Mouse (Mus musculus) lung, embryonic 14.5 days (tissue): ENCODE measurements around the gene Bcr. TPM values are rescaled to one million over a fixed set of nuclear protein-coding genes. Genes with fewer than 3 reads are reported as not detected.

Experiments
- ATAC-seq: fragments of 200-750 bp; cut with Nextera tagmentation; 2 replicates; pipeline ENCODE4 v1.8.0; 2017; ENCODE audit warnings: mild to moderate bottlenecking, moderate TSS enrichment, moderate library complexity; ENCODE audit not compliant: insufficient read depth
- DNase-seq: peaks from one replicate; pipeline ENCODE4 v3.0.0-alpha.2; 2015
- H3K27ac ChIP-seq: fragments of 300-500 bp; sonication (generic); 2 replicates; pipeline ENCODE4 v1.5.1; 2014; ENCODE audit warnings: low read depth, mild to moderate bottlenecking, moderate library complexity
- H3K27me3 ChIP-seq: fragments of 300-500 bp; sonication (generic); 2 replicates; pipeline ENCODE4 v1.6.1; 2014; ENCODE audit warnings: low read length, control low read depth; ENCODE audit not compliant: insufficient read depth
- H3K36me3 ChIP-seq: fragments of 300-500 bp; sonication (generic); 2 replicates; pipeline ENCODE4 v1.6.1; 2014; ENCODE audit warnings: control low read depth; ENCODE audit not compliant: insufficient read depth
- H3K4me1 ChIP-seq: fragments of 300-500 bp; sonication (generic); 2 replicates; pipeline ENCODE4 v1.6.1; 2014; ENCODE audit warnings: antibody characterized with exemption, control low read depth; ENCODE audit not compliant: insufficient read depth
- H3K4me2 ChIP-seq: fragments of 300-500 bp; sonication (generic); 2 replicates; pipeline ENCODE4 v1.6.1; 2014; ENCODE audit warnings: mild to moderate bottlenecking
- H3K4me3 ChIP-seq: fragments of 300-500 bp; sonication (generic); 2 replicates; pipeline ENCODE4 v1.5.1; 2014; ENCODE audit warnings: low read depth, low read length
- H3K9ac ChIP-seq: fragments of 300-500 bp; sonication (generic); 2 replicates; pipeline ENCODE4 v1.6.1; 2014
- H3K9me3 ChIP-seq: fragments of 300-500 bp; sonication (generic); 2 replicates; pipeline ENCODE4 v1.6.1; 2016; ENCODE audit warnings: low read depth, low read length, control low read depth
- CTCF ChIP-seq: IDR thresholded peaks from 2 replicates; pipeline ENCODE4 v1.5.1; 2016; ENCODE audit warnings: antibody characterized with exemption, low read depth
- WGBS: fragments of 180-500 bp; shearing (Covaris S2); extraction: QIAGEN DNeasy Blood & Tissue Kit; methylation state at CpG from one replicate; pipeline ENCODE4 v1.1.7; 2014; 5-methylcytosine and 5-hydroxymethylcytosine counted together
- polyA plus RNA-seq: library from polyadenylated mRNA; unstranded; fragments of >200 nt; fragmentation: Nextera tagmentation; extraction: Ambion mirVana; gene quantifications from 2 replicates; pipeline ENCODE4 v1.2.1, GENCODE M21; 2014

Gene Bcr
- polyA plus RNA-seq, 1 experiment from 2014 or later: 11.5 TPM

- peaks cover 19% of the 10 kb centered on the region; the same call in 1 of the 2 replicates for H3K36me3 ChIP-seq
- no peak for DNase-seq
- no peak overlapping the region for H3K27ac ChIP-seq
- H3K9me3 ChIP-seq: no peaks in the 10 kb centered on the region
- WGBS: 31% methylated on average over 7 of the region's 7 CpGs
- no peak overlapping the region for H3K9ac ChIP-seq
- H3K4me3 ChIP-seq: no peak overlapping the region
- 0 out of 2 replicates have a peak, but pooled peaks cover 2% of the 10 kb centered on the region for H3K4me1 ChIP-seq
- no peaks in the 10 kb centered on the region for H3K27me3 ChIP-seq
- ATAC-seq: no peak
- H3K4me2 ChIP-seq: no peak overlapping the region
- TF ChIP-seq CTCF: no peak
Measured at GRCm38 (mm10) chr10:75044459-75044858, 15.9 kb upstream of the Bcr start.

- 96% methylated on average over 15 of the region's 15 CpGs for WGBS
- H3K27ac ChIP-seq: no peak overlapping the region
Measured at GRCm38 (mm10) chr10:75045831-75046230, 14.6 kb upstream of the Bcr start.

DNA sequence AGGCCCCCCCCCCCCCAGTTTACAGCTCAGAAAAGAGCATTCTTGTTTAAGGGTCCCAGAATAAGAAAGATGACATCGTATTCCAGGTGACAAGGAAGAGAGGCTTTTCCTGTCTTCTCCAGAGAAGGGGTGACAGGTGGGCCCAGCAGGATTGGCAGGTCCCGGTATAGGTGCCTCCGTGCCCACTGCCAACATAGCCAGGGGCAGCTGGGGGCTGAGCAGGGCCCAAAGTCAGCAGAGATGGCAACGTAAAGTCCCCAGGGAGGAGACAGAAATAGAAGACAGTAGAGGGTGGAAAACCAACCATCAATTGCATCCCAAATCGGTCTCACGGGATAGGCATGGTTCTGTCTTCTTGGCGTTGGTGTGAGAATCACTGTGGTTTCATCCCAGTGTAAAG, 11.7 kb upstream of the Bcr start:
- 85% methylated on average over 7 of the region's 7 CpGs for WGBS
- no peak for ATAC-seq
- H3K27me3 ChIP-seq: no peaks in the 10 kb centered on the region
- peaks cover 15% of the 10 kb centered on the region; the same call in 1 of the 2 replicates for H3K36me3 ChIP-seq
- no peak for DNase-seq
- TF ChIP-seq CTCF: no peak
- no peak overlapping the region for H3K4me3 ChIP-seq
- no peaks in the 10 kb centered on the region for H3K9me3 ChIP-seq
- no peak overlapping the region for H3K9ac ChIP-seq
- H3K27ac ChIP-seq: no peak overlapping the region
- 0 out of 2 replicates have a peak, but pooled peaks cover 2% of the 10 kb centered on the region for H3K4me1 ChIP-seq
- no peak overlapping the region for H3K4me2 ChIP-seq

More at GRCm38 (mm10) chr10:75045831-75046230, 14.6 kb upstream of the Bcr start:
- TF ChIP-seq CTCF: no peak
- no peak for ATAC-seq
- Histone ChIP-seq H3K9me3 (no peaks in the 10 kb centered on the region), H3K4me2 (no peak overlapping the region), H3K36me3 (peaks cover 21% of the 10 kb centered on the region; the same call in 1 of the 2 replicates), H3K4me1 (0 out of 2 replicates have a peak, but pooled peaks cover 2% of the 10 kb centered on the region), H3K27me3 (no peaks in the 10 kb centered on the region), H3K9ac (no peak overlapping the region), H3K4me3 (no peak overlapping the region)
- no peak for DNase-seq

DNA sequence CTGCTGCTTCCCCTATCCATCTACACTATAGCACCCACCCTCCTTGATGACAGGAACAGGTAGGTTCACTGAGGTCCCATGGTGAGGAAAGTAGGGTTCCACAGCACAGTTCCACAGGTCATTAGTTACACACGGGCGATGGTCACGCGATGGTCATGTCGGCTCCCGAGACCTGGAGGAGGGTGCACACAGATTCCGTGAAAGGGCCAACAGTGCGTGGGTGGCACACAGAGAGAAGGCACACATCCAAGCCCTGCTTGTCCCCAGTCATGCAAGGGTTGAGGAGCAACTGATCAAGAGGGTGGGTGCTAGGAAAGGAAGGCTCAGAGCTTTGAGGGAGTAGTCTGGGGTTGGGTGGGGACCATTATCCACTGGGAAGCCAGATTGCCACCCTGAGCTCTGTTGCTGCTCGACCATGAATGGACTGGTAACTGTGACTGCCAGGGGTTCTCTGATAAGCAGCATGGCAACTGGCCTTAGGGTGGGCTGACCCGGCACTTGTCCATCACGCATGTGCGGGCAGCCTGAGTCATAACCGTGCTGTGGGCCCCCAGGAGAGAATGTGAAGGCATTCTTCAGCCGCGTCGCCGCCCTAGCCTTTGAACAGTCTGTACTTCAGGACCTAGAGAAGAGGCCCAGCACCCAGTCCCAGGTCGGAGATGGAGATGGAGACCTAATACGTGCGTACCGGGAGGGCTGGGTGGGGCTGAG, 8.9 kb upstream of the Bcr start:
- Histone ChIP-seq H3K9ac (no peak overlapping the region), H3K4me3 (no peak overlapping the region), H3K27me3 (no peaks in the 10 kb centered on the region), H3K4me1 (peaks cover 4% of the 10 kb centered on the region), H3K4me2 (no peak overlapping the region), H3K36me3 (0 out of 2 replicates have a peak, but pooled peaks cover 5% of the 10 kb centered on the region), H3K9me3 (no peaks in the 10 kb centered on the region), H3K27ac (no peak overlapping the region)
- DNase-seq: no peak
- 88% methylated on average over 21 of the region's 21 CpGs for WGBS
- TF ChIP-seq CTCF: no peak
- ATAC-seq: no peak

- no peak for TF ChIP-seq CTCF
- H3K4me1 ChIP-seq: peaks cover 4% of the 10 kb centered on the region
- WGBS: 76% methylated on average over 8 of the region's 8 CpGs
- H3K9me3 ChIP-seq: no peaks in the 10 kb centered on the region
- 0 out of 2 replicates have a peak, but pooled peaks cover 5% of the 10 kb centered on the region for H3K36me3 ChIP-seq
- H3K4me2 ChIP-seq: no peak overlapping the region
- H3K27ac ChIP-seq: no peak overlapping the region
- DNase-seq (no peak), ATAC-seq (no peak)
- no peak overlapping the region for H3K9ac ChIP-seq
- no peak overlapping the region for H3K4me3 ChIP-seq
- H3K27me3 ChIP-seq: no peaks in the 10 kb centered on the region
Measured at GRCm38 (mm10) chr10:75052902-75053301, 7.5 kb upstream of the Bcr start.

DNA sequence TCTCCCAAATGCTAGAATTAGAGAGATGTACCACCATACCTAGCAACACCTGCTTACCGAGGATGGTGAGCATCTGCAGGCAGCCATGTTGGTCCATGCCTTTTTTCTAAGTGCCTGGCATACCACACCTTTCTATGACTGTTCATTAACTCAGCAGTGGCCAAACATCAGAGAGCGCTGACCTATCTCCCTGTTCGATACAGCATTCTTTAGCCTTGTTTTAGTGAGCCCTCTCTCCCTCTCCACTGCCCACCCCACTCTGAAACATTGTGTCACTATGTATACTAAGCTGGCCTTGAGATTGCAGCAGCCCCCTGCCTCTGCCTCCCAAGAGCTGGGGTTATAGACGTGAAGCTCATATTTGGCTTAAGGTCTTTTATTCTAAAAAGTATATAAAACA, 6.7 kb upstream of the Bcr start:
- H3K4me1 ChIP-seq: peaks cover 5% of the 10 kb centered on the region

GRCm38 (mm10) chr10:75054125-75054524, 6.3 kb upstream of the Bcr start:
- Histone ChIP-seq H3K27me3 (no peaks in the 10 kb centered on the region), H3K9ac (no peak overlapping the region)
- no peak for TF ChIP-seq CTCF

More for the DNA sequence above, 6.7 kb upstream of the Bcr start:
- no peak overlapping the region for H3K4me2 ChIP-seq
- H3K9ac ChIP-seq: no peak overlapping the region
- no peak overlapping the region for H3K4me3 ChIP-seq
- TF ChIP-seq CTCF: no peak
- H3K9me3 ChIP-seq: no peaks in the 10 kb centered on the region
- no peaks in the 10 kb centered on the region for H3K27me3 ChIP-seq
- WGBS: 63% methylated on average over 4 of the region's 4 CpGs
- H3K27ac ChIP-seq: no peak overlapping the region
- H3K36me3 ChIP-seq: 0 out of 2 replicates have a peak, but pooled peaks cover 5% of the 10 kb centered on the region
- ATAC-seq (no peak), DNase-seq (no peak)

More at GRCm38 (mm10) chr10:75054125-75054524, 6.3 kb upstream of the Bcr start:
- ATAC-seq (no peak), DNase-seq (no peak)
- H3K9me3 ChIP-seq: no peaks in the 10 kb centered on the region
- peaks cover 7% of the 10 kb centered on the region for H3K4me1 ChIP-seq
- H3K4me2 ChIP-seq: no peak overlapping the region
- WGBS: 36% methylated on average over 6 of the region's 6 CpGs
- 0 out of 2 replicates have a peak, but pooled peaks cover 5% of the 10 kb centered on the region for H3K36me3 ChIP-seq
- H3K27ac ChIP-seq: no peak overlapping the region
- no peak overlapping the region for H3K4me3 ChIP-seq
